In genomic region chr15:64626359-64626758, GRCm38 (mm10) we compare ENCODE assay signal across 11 mouse cellular contexts.
DNase-seq lines count a peak whose midpoint lies in the region; ATAC-seq and TF ChIP-seq lines count a peak whose summit lies in the region.
"Had no signal": no experiment of that assay in that cellular context is flagged by ENCODE, and none has a peak within 500 bp of the region (broad histone marks: within the 10 kb centered on the region; RNA-seq: fewer than 3 reads in every experiment).

No protein-coding gene starts in this region.

- TF ChIP-seq CTCF in forebrain, postnatal 0 days (IDR thresholded peaks at IDR 0.05; ENCODE audit: low read depth), result no peak

- no peak overlapping the region for H3K9ac ChIP-seq in hindbrain, embryonic 11.5 days (ENCODE audit: low read depth, low read length)
- no peak overlapping the region for H3K9ac ChIP-seq in hindbrain, embryonic 12.5 days
- no peak overlapping the region for H3K9ac ChIP-seq in forebrain, postnatal 0 days
- H3K9ac ChIP-seq: limb, embryonic 12.5 days had no signal

- no peak overlapping the region for H3K4me2 ChIP-seq in hindbrain, embryonic 11.5 days (replicated peaks; ENCODE audit: low read depth, low read length)
- no peak overlapping the region for H3K4me2 ChIP-seq in hindbrain, embryonic 12.5 days (replicated peaks)
- no peak overlapping the region for H3K4me2 ChIP-seq in forebrain, postnatal 0 days (ENCODE audit: low read depth)

- H3K9me3 ChIP-seq in hindbrain, embryonic 11.5 days (ENCODE audit: control insufficient read depth, low read length), result no peaks in the 10 kb centered on the region
- H3K9me3 ChIP-seq in hindbrain, embryonic 12.5 days (replicated peaks), result no peaks in the 10 kb centered on the region
- H3K9me3 ChIP-seq in forebrain, postnatal 0 days (ENCODE audit: low read length), result no peaks in the 10 kb centered on the region
- H3K9me3 ChIP-seq: limb, embryonic 12.5 days had no signal

- no peaks in the 10 kb centered on the region for H3K36me3 ChIP-seq in hindbrain, embryonic 11.5 days (ENCODE audit: control insufficient read depth, insufficient read depth, low read length)
- no peaks in the 10 kb centered on the region for H3K36me3 ChIP-seq in hindbrain, embryonic 12.5 days
- H3K36me3 ChIP-seq in forebrain, postnatal 0 days (ENCODE audit: insufficient read depth), result no peaks in the 10 kb centered on the region
- H3K36me3 ChIP-seq: limb, embryonic 12.5 days had no signal

- no peak overlapping the region for H3K4me3 ChIP-seq in hindbrain, embryonic 11.5 days (ENCODE audit: low read depth, low read length)
- H3K4me3 ChIP-seq in hindbrain, embryonic 12.5 days, result no peak overlapping the region
- no peak overlapping the region for H3K4me3 ChIP-seq in forebrain, postnatal 0 days (ENCODE audit: low read depth, low read length)
- H3K4me3 ChIP-seq: limb, embryonic 12.5 days had no signal

- ATAC-seq in hindbrain, embryonic 11.5 days (ENCODE audit: low FRiP score), result 0 out of 2 replicates have a peak, but pooled peaks have one; percentile 35
- no peak for ATAC-seq in hindbrain, embryonic 12.5 days (ENCODE audit: low FRiP score)
- 0 out of 2 replicates have a peak, but pooled peaks have one; percentile 34 for ATAC-seq in forebrain, postnatal 0 days

- DNase-seq in hindbrain, embryonic 11.5 days (ENCODE audit: low spot score), result no peak
- peak; percentile 15 for DNase-seq in retina, postnatal 1 day
- no peak for DNase-seq in retina, embryonic 14.5 days (ENCODE audit: low spot score)
- no peak for DNase-seq in forebrain, postnatal 0 days
- DNase-seq in testis, postnatal 14 days (ENCODE audit: low spot score), result peak; percentile 73
- DNase-seq in ovary, postnatal 10 days (ENCODE audit: low spot score), result no peak
- DNase-seq in left cerebral cortex, adult 8-10 months (ENCODE audit: low spot score in 2 of 2), result no peak
- DNase-seq: heart, postnatal 14 days; lung, postnatal 36 days had no signal

- no peaks in the 10 kb centered on the region for H3K4me1 ChIP-seq in hindbrain, embryonic 11.5 days (replicated peaks; ENCODE audit: control insufficient read depth, insufficient read depth, low read length)
- H3K4me1 ChIP-seq in hindbrain, embryonic 12.5 days, result no peaks in the 10 kb centered on the region
- no peaks in the 10 kb centered on the region for H3K4me1 ChIP-seq in forebrain, postnatal 0 days (ENCODE audit: insufficient read depth)
- H3K4me1 ChIP-seq: limb, embryonic 12.5 days had no signal

- no peak overlapping the region for H3K27ac ChIP-seq in hindbrain, embryonic 11.5 days (ENCODE audit: low read depth, low read length)
- H3K27ac ChIP-seq in hindbrain, embryonic 12.5 days, result no peak overlapping the region
- no peak overlapping the region for H3K27ac ChIP-seq in forebrain, postnatal 0 days (ENCODE audit: low read depth, low read length)
- H3K27ac ChIP-seq: limb, embryonic 12.5 days had no signal

- H3K27me3 ChIP-seq in hindbrain, embryonic 11.5 days (ENCODE audit: control insufficient read depth, insufficient read depth, low read length), result no peaks in the 10 kb centered on the region
- H3K27me3 ChIP-seq in hindbrain, embryonic 12.5 days, result no peaks in the 10 kb centered on the region
- H3K27me3 ChIP-seq in forebrain, postnatal 0 days (ENCODE audit: insufficient read depth, low read length), result no peaks in the 10 kb centered on the region
- H3K27me3 ChIP-seq: limb, embryonic 12.5 days had no signal

- WGBS in hindbrain, embryonic 11.5 days, result 87% methylated on average over 6 of the region's 6 CpGs
- 85% methylated on average over 6 of the region's 6 CpGs for WGBS in hindbrain, embryonic 12.5 days
- 95% methylated on average over 6 of the region's 6 CpGs for WGBS in forebrain, postnatal 0 days

Comparison
In these comparisons a context has a peak if more than half of its experiments do, and no peak if none do; other contexts are left out.
1. DNase-seq: peak in retina, postnatal 1 day (single experiment) and testis, postnatal 14 days (single experiment); none in hindbrain, embryonic 11.5 days (single experiment), retina, embryonic 14.5 days (single experiment), forebrain, postnatal 0 days (single experiment), ovary, postnatal 10 days (single experiment) and left cerebral cortex, adult 8-10 months (0 of 2).